Mouse (Mus musculus) cerebellum, adult 2 months (tissue): ENCODE measurements around the gene Cckbr.

Experiments
- CTCF ChIP-seq: fragments of 200-500 bp; IDR thresholded peaks from 2 replicates; pipeline ENCODE4 v1.5.1; 2011; ENCODE audit warnings: low read depth, mild to moderate bottlenecking, control low read depth, low read length, moderate library complexity, borderline replicate concordance; ENCODE audit not compliant: insufficient read depth
- POLR2A ChIP-seq: fragments of 200-500 bp; IDR thresholded peaks from 2 replicates; pipeline ENCODE4 v1.6.1; 2011; ENCODE audit warnings: low read length, control low read depth, borderline replicate concordance; ENCODE audit not compliant: insufficient read depth

GRCm38 (mm10) chr7:105507257-105507656, 81.7 kb downstream of the Cckbr start:
- TF ChIP-seq CTCF (no peak), POLR2A (no peak)
